Mouse (Mus musculus): Measurements from ENCODE around the gene Osbpl2. TPM values are rescaled to one million over a fixed set of nuclear protein-coding genes. Genes with fewer than 3 reads are reported as not detected.
A peak's percentile ranks its signal among the peaks of the same experiment; 100 is the strongest.

Gene Osbpl2
- total RNA-seq, 4 experiments from 2014 or later: 56.0 to 59.0 (median 58.3) TPM

DNA sequence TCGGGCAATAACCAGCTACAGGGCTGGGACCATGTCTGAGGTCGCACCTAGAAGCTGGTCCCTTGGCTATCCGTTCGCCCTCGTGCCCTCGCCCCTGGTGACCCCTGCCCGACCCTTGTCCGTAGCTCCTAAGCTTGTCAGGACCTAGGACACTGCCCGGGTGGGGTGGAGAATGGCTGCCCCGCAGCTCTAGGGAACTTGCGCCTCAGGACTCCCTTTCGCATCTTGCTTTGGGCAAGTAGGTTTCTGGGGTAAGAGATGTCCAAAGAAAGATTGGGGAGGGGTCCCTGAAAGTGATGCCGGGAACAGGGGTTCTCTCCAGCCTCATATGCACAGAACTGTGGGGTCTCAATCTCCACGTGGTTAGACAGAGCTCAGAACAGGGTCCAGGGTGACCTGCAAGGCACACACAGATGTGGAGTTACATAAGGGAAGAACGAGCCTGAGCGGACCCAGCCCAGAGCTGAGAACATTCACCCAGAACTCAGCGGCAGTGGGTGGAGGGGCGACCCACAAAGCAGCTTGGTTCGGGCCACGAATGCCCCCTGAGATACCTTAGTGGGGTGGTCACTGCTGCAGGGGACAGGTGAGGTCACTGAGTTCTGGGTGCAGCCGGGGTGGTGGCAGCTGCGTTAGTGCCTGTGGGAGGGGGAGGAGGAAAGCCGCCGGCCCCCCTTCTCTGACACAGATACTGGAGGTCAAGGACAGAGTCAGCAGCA is 14.3 kb upstream of the Osbpl2 start:
- no peak for DNase-seq (ENCODE audit: low spot score in 2 of 2)

DNA sequence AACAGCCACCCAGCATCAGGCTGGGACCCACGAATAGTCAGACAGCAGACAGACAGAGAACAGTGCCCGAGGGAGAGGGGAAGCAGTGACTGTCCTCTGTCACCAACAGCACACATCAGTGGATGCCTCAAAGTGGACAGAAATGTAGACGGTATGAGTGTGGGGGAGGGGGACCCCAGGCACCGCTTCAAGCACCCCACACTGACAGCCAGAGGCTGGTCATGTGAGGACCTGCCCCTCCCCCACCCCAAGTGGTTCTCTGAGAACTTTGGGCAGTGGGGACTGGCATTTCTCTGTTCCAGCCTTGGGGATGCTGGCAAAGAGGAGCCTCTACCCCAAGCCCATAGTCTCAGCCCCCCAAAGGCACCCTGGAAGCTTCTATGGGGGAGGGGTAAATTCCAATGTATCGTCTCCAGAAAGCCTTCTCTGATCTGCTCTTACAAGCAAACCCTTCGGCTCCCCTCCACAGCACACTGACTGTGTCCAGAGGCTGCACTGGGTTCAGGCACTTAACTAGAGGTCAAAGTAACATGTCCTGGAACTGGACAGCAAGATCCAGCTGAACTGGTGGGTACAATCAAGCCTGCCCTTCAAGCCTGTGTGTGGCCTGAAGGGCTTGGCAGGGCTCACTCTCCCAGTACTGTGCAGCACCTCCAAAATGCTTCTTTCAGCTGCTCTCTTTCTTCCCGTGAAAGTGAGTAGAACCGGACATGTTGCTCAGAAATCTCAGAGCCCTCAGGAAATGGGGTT is 13.5 kb upstream of the Osbpl2 start:
- no peak for DNase-seq (ENCODE audit: low spot score in 2 of 2)

DNA sequence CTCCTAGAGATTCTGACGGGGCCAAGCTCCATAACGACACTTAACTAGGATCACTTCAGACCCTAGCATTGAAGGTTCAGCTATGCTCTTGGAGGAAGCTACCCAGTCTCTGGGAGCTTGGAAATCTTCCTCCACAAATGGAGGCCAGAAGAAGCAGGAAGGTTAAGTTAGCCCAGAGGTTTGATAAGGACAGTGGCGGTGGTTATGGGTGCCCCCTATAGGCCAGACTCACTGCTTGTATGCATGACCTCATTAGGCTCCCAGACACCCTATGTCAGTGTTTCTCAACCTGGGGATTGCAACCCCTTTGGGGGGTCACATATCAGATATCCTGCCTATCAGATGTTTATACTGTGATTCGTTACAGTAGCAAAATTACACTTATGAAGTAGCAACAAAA is 12.0 kb upstream of the Osbpl2 start:
- no peak for DNase-seq (ENCODE audit: low spot score in 2 of 2)

DNA sequence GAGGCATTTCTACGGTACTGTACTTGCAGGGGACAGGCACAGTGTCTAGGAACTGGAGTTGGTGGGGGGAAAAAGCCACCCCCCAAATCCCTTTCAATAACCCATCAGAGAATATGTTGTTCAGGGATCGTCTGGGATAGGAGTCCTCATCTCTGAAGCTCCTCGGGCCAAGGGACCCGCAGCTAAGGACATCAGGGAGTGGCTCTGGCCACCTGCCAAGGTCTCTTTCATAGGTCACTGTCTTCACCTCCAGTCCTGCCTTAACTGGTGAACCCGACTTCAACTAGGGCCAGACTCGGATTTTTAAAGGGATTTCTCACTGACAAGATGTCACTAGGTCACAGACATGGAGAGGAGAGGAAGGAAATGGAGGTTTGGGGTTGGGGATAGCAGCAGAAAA is 10.8 kb upstream of the Osbpl2 start:
- no peak for DNase-seq (ENCODE audit: low spot score in 2 of 2)

DNA sequence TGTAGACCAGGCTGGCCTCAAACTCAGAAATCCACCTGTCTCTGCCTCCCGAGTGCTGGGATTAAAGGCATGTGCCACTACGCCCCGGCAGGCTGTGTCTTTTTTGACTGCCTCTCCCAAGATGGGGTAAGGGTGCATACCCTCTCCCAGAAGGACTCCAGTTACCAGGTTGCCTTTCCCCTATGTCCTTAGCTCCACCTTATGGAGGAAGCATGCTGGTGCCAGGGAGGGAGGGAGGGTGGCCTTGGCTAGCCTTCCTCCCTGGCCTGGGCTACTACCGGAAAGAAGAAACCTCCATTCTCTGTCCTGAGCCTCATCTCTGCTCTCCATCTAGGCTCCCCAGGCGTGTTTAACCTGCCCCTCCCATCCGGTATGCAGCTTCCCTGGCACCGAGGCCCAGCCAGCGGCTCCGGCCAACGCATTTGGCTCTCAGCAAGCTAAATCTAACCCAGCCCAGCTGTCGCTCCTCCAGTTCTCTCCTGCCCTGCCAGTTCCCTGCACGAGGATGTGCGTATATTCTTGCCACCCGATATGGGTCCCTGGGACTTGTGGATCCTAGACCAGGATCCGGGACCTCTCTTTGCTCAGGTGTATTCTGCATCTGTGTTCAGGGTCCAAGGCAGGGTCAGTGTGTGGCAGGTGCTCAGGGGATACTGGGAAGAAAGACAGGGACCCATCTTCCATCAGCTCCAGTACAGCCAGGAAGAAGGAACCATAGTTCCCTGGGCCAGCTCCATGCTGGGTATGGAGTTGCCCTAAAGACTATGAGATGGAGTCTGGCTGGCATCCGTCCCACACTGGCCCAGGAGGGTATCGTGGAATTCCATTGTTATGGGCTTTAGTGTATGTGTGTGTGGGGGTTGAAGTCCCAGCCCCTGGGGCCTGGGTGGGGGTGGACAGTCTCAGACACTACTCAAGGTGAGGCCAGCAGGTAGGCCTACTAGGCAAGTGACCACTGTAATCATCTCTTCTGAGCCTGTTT is 4.9 kb upstream of the Osbpl2 start:
- DNase-seq (ENCODE audit: low spot score in 2 of 2): peak in 1 of 2 experiments; percentile 88

DNA sequence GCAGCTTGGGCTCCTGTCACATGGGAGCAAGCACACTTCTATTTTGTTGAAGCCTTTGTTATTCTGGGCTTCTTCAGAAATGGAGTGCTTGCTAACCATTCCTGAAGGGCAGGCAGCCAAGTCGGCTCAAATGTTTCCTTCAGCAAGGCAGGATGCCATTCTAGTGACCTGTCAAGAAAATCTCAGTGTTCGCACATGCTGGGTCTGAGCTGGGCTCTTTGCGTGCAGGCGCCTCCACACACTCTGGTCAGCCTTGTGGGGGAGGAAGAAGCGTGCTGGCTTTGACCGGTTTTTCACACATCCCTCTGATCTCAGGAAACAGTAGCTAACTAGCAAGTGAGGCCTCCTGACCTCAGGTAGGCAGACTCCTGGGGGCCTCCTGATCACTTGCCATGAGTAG is 3.8 kb upstream of the Osbpl2 start:
- peak in 1 of 2 experiments; percentile 70 for DNase-seq (ENCODE audit: low spot score in 2 of 2)

DNA sequence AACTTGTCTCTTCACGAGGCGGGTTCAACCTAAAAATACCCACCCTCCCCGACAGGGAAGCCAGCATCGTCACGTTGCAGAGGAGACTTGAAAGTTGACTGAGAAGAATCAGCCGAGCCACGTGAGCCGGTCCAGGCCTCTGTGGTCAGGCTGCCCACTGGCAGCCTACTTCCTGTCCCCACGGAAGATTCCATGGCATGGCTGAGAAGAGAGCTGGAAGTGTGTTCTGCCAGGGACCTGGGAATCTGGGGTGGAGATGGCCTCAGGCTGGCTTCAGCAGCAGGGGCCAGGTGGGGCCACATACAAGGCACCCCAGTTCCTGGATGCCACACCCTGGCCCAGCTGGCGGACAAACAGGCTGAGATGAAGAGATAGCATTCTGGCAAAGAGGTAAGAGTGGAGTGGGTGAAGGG is 3.0 kb upstream of the Osbpl2 start:
- peak in 1 of 2 experiments; percentile 66 for DNase-seq (ENCODE audit: low spot score in 2 of 2)

DNA sequence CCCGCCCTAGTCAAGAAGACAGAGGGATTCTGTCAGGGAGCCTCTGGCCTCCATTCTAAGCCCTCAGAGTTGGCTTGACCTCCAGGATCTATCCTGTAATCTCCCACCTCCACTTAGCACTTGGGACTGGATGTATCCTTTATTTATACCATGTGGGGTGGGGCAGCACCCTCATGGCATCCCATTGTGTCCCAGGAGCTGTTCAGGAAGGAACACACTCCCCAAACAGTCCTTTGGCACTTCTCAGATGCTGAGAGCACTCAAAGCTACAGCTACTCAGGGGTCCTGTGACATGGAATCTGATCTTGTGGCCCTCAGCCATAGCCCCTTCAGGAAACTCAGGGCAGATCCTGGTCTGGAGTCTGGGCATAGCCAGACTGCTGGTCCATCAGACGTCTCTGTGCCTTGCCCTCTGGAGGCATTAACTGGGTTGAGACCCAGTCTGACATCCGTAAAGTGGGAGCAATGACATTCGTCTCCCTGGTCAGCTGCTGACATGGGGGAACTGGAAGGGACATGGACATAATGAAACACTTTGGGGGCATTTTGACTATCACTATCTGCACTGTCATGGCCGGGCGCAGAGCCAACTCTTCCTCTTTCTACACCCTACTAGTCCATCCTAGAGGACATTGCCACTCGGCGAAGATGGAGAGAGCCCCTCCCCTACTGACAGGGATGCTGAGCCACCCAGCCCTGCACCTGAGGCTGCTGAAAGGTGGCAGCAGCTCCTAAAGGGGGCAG is 2.2 kb upstream of the Osbpl2 start:
- peak in 1 of 2 experiments; percentile 48 for DNase-seq (ENCODE audit: low spot score in 2 of 2)

DNA sequence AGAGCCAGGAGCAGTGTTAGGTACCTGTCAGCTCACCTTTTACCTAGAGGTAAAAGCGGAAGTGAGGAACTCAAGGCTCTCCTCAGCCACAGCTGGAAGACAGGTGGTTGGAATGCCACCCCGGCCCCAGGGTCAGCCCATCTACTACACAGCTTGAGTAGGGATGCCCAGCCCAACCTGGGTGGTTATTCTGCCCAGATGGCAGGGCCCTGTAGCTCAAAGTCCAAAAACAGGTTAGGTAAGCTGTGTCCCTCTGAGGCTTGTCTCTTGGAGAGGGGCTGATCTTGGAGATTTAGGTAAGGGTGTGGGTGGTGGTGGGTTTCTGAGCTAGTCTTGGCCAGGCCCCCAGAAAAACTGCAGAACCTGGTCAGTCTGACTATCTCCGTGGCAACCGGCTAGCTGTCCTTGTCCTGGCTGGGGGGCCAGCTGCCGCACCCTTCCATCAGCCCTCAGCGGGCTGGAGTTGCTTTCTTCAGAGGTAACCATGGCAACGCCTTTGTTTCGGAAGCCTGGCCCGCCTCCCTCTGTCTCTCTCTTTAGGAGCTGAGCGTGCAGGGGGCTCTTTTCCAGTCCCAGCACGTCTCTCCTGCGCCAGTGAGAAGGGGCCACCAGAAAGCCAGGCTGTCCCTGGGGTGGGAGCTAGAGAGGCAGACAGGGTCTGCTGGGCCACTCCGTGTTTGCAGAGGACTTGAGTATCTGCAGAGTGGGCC is 1.5 kb upstream of the Osbpl2 start:
- peak in 1 of 2 experiments; percentile 72 for DNase-seq (ENCODE audit: low spot score in 2 of 2)

DNA sequence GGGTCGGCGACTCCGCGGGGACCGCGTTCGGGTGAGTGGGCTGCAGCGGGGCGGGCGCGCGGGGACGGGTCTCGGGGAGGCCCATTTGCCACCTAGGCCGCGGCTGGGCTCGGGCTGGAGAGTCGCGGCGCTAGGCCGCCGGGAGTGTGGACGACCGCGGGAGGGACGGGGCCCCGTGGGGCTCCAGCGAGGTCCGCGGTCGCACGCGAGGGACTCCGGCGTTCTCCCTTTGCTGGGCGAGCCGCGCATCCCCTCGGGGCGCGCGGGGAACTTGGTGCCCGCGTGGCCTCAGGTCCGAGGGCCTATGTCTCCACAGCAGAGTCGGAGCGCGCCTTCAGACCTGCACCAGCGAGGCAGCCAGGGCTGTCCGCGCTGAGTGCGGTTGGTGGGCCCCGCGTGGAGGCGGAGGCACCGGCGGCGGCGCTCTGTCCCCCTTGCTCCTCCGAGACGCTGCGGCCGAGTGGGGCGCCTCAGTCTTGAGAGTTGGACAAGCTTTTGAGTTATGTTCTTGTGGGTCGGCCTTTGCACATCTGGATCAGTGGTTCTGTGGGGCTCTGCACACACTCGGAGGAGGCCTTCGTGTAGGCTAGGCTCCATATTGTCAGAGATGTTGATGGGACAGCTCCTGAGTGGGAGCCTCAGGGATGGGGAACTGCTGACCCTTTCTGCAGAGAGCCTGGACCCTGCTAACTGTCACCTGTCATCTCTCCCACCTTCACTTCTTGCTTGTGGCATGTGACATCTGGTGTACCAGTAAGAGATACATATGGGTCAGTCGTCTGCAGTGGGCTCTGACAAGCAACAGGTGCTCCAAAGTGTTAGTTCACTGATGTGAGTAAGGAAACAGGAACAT is 559 bp downstream of the Osbpl2 start:
- DNase-seq (ENCODE audit: low spot score in 2 of 2): no peak

DNA sequence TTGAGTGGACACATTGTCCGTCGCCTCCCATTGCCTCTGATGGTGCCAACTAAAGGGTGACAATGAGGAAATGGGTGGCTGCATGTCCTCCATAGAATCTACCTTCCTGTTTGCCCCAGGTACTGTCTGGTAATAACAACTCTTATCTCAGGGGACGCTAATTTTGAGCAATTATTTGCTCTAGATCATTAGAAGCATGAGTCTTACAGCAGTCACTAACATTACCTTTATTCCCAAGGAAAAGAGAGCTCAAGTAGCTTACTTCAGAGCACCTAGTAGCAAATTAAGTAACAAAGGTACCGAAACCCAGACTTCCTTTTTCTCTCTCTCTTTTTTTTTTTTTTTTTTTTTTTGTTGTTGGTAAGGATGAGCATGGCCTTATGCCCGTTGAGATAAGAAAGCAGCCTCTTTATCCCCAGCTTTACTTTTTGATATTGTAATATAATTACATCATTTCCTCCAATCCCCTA is 1.2 kb downstream of the Osbpl2 start:
- no peak for DNase-seq (ENCODE audit: low spot score in 2 of 2)

DNA sequence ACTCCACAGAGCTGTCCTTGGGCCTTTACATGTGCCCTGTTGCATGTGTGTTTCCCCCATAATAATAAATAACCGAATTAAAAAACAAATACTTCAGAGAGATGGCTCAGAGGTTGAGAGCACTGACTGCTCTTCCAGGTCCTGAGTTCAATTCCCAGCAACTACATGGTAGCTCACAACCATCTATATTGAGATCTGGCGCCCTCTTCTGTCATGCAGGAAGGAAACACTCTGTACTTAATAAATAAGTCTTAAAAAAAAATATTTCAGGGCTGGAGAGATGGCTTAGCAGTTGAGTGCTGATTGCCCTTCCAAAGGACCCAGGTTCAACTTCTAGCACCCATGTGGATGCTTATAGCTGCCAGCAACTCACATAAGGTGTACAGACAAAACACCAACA is 5.1 kb downstream of the Osbpl2 start:
- no peak for DNase-seq (ENCODE audit: low spot score in 2 of 2)

DNA sequence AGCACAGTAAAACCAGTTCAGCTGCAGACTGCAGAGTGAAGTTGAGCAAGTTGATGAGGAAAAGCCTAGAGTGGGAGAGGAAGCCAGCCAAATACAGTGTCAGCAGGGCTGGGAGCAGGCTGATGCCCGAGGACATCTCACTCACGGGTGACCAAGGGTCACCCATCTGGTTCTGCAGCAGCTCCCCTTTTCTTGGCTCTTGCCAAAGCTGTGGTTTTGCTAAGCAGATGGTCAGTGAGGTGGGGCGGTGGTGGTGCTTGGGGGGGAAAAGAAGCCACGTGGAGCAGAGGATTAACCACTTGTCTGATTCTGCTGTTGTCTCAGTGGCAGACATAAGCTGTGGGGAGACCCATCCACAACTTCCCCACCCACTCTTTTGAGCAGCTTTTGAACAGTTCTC is 7.1 kb downstream of the Osbpl2 start:
- no peak for DNase-seq (ENCODE audit: low spot score in 2 of 2)

DNA sequence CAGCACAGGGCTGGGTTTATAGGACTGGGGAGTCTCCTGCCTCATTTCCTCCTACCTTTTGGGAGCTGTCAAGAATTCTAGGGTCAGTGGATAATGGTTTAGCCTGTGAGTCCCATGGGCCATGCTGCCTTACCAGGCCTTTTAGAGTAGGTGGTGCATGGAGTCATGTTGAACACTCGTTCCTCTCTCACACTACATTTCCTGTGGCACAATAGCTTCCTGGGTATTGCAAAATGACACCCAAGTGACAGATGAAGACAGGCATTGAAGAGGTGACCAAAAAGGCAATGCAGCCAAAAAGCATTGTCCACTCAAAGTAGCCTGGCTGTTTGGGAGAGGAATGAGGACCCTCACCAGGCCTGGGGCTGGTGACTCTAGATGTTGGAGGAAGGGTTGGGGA is 8.6 kb downstream of the Osbpl2 start:
- no peak for DNase-seq (ENCODE audit: low spot score in 2 of 2)

DNA sequence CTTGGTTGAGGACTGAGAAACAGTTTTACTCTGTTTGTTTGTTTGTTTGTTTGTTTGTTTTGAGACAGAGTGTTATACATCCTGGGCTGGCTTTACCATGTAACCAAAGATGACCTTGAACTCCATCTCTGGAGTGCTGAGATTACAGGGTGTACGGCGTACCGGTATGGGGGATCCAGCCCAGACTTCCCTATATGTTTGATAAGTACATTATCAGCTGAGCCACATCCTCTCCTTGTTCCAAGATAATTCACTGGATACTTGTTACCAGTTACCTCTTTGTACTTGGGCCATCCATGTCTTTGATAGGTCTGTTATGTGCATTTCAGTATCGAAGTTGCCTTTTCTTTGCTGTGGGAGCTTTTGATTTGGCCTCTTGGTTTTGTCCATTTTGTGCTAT is 14.1 kb downstream of the Osbpl2 start:
- no peak for DNase-seq (ENCODE audit: low spot score in 2 of 2)

DNA sequence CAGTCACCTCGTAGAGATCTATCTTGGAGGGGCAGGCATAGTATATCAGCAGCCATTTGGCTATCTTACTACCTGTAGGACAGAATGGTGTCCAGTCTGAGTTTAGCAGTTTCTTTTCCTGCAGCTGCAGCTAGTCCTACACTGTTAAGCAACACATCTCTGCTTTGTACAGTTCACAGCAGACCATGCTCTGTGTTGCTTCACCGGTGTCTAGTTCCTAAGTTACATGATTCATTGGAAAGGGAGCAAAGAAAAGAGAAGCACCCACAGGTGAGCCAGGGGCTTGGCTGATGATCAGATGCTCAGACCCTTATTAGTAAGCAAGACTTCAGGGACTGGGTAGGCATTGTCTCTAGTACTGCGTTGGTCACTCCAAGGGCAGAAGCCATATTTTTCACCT is 14.8 kb downstream of the Osbpl2 start:
- DNase-seq (ENCODE audit: low spot score in 2 of 2): no peak

DNA sequence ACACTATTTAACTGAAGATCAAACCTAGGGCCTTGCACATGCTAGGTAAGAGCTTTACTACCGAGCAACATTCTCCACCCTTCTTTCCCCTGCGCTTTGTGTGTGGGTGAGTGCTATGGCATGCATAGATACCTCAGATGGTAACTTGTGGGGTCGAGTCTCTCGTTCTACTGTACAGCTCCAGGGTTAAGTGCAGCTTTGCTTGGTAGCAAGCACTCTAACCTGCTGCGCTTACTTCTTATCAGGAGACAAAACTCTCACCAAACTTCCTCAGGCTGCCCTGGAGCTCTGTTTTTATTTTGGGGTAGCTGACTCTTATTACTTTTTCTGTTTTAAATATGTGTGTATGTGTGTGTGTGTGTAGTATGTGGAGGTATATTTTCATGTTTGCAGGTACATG is 16.3 kb downstream of the Osbpl2 start:
- no peak for DNase-seq (ENCODE audit: low spot score in 2 of 2)

DNA sequence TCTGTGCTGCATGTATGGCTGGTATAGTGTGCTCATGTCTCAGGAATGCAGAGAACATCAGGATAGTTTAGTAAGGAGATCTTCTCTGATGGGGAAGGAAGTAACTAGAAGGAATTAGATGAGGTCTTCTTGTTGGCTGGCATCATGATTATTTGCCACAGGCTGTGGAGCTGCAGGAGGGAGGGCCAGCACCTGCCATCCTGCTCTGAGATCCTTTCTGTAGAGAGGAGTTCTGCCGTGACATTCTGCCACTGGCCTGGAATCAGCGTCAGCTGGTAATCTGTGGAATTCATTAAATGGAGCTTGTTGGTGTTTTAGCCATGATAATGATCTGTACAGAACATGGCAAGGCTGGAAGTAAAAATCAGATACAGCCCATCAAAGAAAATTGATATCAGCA is 27.0 kb downstream of the Osbpl2 start:
- no peak for DNase-seq (ENCODE audit: low spot score in 2 of 2)

DNA sequence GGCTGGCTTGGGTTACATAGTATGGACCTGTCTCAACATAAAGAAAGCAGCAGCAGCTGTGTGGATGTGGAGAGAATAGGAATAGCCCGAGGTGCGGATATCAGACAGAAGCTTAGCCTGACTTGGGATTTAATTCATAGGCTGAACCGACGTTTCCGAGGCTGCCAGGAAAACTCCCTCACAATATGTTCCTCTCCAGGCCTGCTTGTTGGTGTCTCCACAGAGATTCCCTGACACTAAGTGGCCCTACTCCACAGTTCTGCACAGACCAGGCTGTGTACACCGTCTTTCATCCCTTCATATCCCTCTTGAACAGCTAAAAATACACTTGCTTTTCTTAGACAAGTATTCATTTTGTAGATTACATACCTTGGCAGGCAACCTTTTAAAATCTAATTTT is 28.3 kb downstream of the Osbpl2 start:
- DNase-seq (ENCODE audit: low spot score in 2 of 2): no peak

All from left cerebral cortex, adult 8-10 months (tissue).